Mouse (Mus musculus) urinary bladder, postnatal 0 days (tissue): ENCODE measurements around the gene Plk2. TPM values are rescaled to one million over a fixed set of nuclear protein-coding genes. Genes with fewer than 3 reads are reported as not detected.

Experiments
- polyA plus RNA-seq: library from polyadenylated mRNA; unstranded; fragments of >200 nt; fragmentation: Nextera tagmentation; extraction: Ambion mirVana; gene quantifications from 2 replicates; pipeline ENCODE4 v1.2.1, GENCODE M21; 2015

Plk2 gene
- polyA plus RNA-seq: 34.7 and 36.4 TPM in 2 replicates

DNA sequence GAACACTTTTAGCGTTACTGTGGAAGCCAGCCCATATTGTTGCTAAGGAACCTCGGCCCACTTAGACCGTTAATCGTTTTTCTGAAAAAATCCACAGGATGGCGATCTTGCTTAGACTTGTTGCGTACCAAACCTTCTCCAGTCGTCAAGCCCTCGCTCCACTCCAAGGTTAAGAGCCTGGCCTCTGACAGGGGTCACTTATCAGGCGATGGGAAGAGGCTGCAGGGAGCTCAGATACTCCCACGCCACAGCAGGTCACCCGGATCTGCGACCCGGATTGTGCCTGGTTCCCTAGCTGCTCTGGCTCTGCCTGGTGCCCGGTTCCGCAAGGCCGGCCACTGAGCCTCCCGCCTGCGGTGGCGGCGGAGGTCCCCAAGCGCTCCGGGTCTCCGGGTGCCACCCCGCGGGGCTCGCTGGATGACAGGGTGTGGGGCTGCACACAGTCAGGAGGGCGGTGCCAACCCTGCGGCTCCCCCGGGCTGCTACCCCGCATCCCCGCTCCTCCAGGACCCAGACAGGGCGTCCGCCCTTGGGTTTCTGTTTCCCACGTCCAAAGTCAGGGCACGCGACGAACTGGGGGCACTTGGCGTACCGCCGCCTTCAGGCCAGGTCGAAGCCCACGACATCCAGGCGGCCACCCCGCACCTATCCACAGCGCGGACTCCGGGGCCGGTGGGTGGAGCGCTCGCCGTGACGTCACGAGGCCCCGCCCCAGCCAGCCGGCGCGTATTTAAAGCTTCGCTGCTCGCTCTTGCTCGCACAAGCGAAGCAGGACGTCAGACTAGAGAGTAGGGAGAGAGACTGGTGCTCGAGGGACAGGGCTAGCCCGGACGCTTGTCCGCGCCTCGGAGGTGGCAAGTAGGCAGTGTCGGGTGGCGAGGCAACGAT is at the start of gene Plk2:
Gene Plk2 (plus strand): TSS at position 756 of the 888 bp plus-strand sequence.

DNA sequence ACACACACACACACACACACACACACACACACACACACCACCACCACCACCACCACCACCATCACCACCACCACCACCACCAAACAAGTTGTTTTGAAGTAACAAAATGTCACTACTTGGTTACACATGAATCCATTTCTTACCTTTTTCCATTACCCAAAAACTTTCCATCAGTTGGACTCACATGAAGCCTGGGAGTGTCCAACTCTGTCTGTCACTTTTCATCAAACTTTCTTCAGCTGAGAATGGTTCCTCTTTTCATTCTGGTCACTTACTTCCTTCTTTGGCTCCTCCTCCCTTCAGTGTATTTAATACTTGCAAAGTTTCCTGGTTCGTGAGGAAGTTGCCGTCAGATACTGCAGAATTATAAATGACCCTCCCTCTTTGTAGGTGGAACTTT is 37.9 kb upstream of the Plk2 start, which contains the start of gene Gapt:
Gene Gapt (minus strand): TSS at position 259 of the 400 bp plus-strand sequence.

Other genes with a start within 250 kb of the Plk2 start
- 10.6 and 10.7 TPM in 2 replicates for gene Rab3c, start 114.0 kb upstream of the Plk2 start, polyA plus RNA-seq
- gene Gapt, start 37.8 kb upstream of the Plk2 start, polyA plus RNA-seq: 0.18 TPM in 1 of 2 replicates, not detected in the other